Mouse (Mus musculus) embryo, embryonic 11 days (tissue): ENCODE measurements at regions not wholly inside any gene's neighbourhood (a gene's known extent, or its start where the extent isn't known, plus 50 kb on each side); places are given as distances from the start of the nearest gene placed in this dataset.
"Not testable (repeated sequence)": the region's sequence is repeated elsewhere in the genome, so short reads cannot be mapped to it uniquely, and the experiment has no call there.

Experiments
- DNase-seq: peaks from one replicate; pipeline ENCODE4 v3.0.0-alpha.2; 2015

- DNase-seq, result no peak
These were observed 54.7 kb upstream of the Commd3 start for GRCm38 (mm10) chr2:18617520-18617919.

GRCm38 (mm10) chr2:18609868-18610185 is 62.4 kb upstream of the Commd3 start:
- DNase-seq, result no peak

- peak; percentile 49 for DNase-seq
These were observed 62.9 kb upstream of the Commd3 start for GRCm38 (mm10) chr2:18609075-18609867.

GRCm38 (mm10) chr2:18608260-18609074 is 63.7 kb upstream of the Commd3 start:
- peak; percentile 60 for DNase-seq

GRCm38 (mm10) chr2:18607586-18608259 is 64.5 kb upstream of the Commd3 start:
- no peak for DNase-seq

GRCm38 (mm10) chr2:18607088-18607487 is 65.1 kb upstream of the Commd3 start:
- no peak for DNase-seq

- DNase-seq, result no peak
These were observed 80.0 kb upstream of the Commd3 start for GRCm38 (mm10) chr2:18592221-18592620.

GRCm38 (mm10) chr2:18588232-18588631 is 84.0 kb upstream of the Commd3 start:
- DNase-seq, result no peak

- peak; percentile 77 for DNase-seq
These were observed 84.4 kb upstream of the Commd3 start for GRCm38 (mm10) chr2:18587746-18588231.

GRCm38 (mm10) chr2:18586925-18587724 is 85.1 kb upstream of the Commd3 start:
- peak; percentile 88 for DNase-seq

- peak; percentile 21 for DNase-seq
These were observed 86.4 kb upstream of the Commd3 start for GRCm38 (mm10) chr2:18585564-18586336.

- peak; percentile 25 for DNase-seq
These were observed 114.1 kb upstream of the Commd3 start for GRCm38 (mm10) chr2:18558133-18558532.

GRCm38 (mm10) chr2:18547964-18548643 is 124.1 kb upstream of the Commd3 start:
- DNase-seq, result no peak

GRCm38 (mm10) chr2:18524387-18524786 is 131.8 kb upstream of the Dnajc1 start:
- no peak for DNase-seq

- DNase-seq, result no peak
These were observed 131.3 kb upstream of the Dnajc1 start for GRCm38 (mm10) chr2:18523911-18524310.

GRCm38 (mm10) chr2:18513435-18513834 is 120.8 kb upstream of the Dnajc1 start:
- peak; percentile 12 for DNase-seq

- no peak for DNase-seq
These were observed 116.7 kb upstream of the Dnajc1 start for GRCm38 (mm10) chr2:18509317-18509716.

GRCm38 (mm10) chr2:18473361-18473771 is 80.7 kb upstream of the Dnajc1 start:
- peak; percentile 4 for DNase-seq

GRCm38 (mm10) chr2:18460901-18461300 is 68.3 kb upstream of the Dnajc1 start:
- DNase-seq, result no peak

- DNase-seq, result not testable (repeated sequence)
These were observed 67.7 kb upstream of the Dnajc1 start for GRCm38 (mm10) chr2:18460281-18460680.

- DNase-seq, result not testable (repeated sequence)
These were observed 60.8 kb upstream of the Dnajc1 start for GRCm38 (mm10) chr2:18453426-18453825.
